Mouse (Mus musculus): ENCODE results near the gene Gpkow.
"Not testable (repeated sequence)": the region's sequence is repeated elsewhere in the genome, so short reads cannot be mapped to it uniquely, and the experiment has no call there.

The Gpkow gene

GRCm38 (mm10) chrX:7745429-7745828 is 48.5 kb downstream of the Gpkow start:
- DNase-seq (ENCODE audit: low read depth, low spot score): no peak

DNA sequence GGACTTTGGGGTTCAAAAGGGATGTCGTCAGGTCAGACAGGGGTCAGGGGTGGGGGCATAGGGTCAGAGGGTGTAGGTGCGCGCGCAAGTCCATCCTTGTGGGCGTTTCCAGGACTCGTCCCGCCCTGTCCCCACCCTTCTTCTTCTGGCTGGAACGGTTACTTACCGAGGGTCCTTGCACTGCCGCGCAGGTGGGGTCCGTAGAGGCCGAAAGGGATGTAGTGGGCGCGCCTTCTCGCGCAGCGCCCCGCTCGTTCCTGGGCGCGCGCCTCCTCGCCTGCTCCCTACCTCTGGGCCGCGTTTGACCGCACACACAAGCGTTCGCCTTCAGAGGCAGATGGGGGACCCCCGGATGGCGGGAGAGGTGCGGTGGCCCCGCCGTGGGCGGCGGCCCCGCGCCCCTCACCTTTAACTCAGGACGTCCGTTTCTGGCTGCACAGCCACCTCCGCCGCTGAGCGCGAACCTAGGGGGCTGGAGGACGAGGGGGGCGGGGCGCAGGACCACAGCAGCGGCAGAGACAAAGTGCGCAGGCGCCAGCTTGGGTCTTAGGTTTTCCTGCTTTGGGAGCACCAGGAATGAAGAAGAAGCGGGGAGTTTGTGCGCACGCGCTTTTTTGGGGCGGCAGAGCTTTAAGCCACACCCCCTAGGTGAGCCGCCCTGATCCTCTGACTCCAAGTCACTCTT is 53.6 kb downstream of the Gpkow start, which contains the start of gene Ccdc120:
Gene Ccdc120, minus strand, starts transcription at position 474 of the 685 bp plus-strand sequence.
- DNase-seq (ENCODE audit: low read depth, low spot score): peak; percentile 72

DNA sequence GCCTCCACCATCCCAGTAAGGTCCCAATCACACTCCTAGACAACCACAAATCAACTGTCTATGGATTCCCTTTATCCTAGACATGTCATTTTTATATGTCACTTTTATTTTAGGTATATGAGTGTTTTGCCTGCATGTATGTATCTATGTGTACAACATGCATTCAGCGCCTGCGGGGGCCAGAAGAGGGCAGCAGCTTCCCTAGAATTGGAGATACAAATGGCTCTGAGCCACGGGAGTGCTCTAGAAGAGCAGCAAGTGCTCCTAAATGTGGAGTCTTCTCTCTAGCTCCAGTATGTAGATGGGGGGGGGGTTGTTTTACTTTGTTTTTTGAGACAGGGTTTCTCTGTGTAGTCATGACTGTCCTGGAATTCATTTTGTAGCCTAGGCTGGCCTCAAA is 56.7 kb downstream of the Gpkow start:
- not testable (repeated sequence) for DNase-seq (ENCODE audit: low read depth, low spot score)
